Mouse (Mus musculus): ENCODE data around the gene Phb2.

GRCm38 (mm10) chr6:124757351-124757880, 45.3 kb downstream of the Phb2 start:
- TF ChIP-seq GATA1 (IDR thresholded peaks at IDR 0.05; ENCODE audit: borderline replicate concordance, low read length) (no peak), CTCF (IDR thresholded peaks at IDR 0.05; ENCODE audit: low read depth, low read length) (no peak), POLR2AphosphoS5 (IDR thresholded peaks at IDR 0.05; ENCODE audit: insufficient replicate concordance, low read depth, low read length) (no peak), TAL1 (conservative IDR thresholded peaks at IDR 0.05; ENCODE audit: low read depth, low read length) (no peak)
